In genomic region chr14:55101592-55101991, GRCm38 (mm10) we compare ENCODE assay signal across 10 mouse cellular contexts. TPM values are rescaled to one million over a fixed set of nuclear protein-coding genes. Genes with fewer than 3 reads are reported as not detected.
DNase-seq lines count a peak whose midpoint lies in the region; ATAC-seq and TF ChIP-seq lines count a peak whose summit lies in the region.
"Had no signal": no experiment of that assay in that cellular context is flagged by ENCODE, and none has a peak within 500 bp of the region (broad histone marks: within the 10 kb centered on the region; RNA-seq: fewer than 3 reads in every experiment).

No protein-coding gene starts in this region.

- no peak for TF ChIP-seq POLR2A in cerebellum, adult 2 months (IDR thresholded peaks at IDR 0.05; ENCODE audit: borderline replicate concordance, insufficient read depth, low read length)

- H3K36me3 ChIP-seq in intestine, postnatal 0 days (ENCODE audit: control insufficient read depth, insufficient read depth): peaks cover 53% of the 10 kb centered on the region
- peaks cover 5% of the 10 kb centered on the region; the same call in 1 of the 2 replicates for H3K36me3 ChIP-seq in intestine, embryonic 15.5 days

- no peak overlapping the region for H3K27ac ChIP-seq in intestine, postnatal 0 days (ENCODE audit: low read depth, low read length)
- H3K27ac ChIP-seq in intestine, embryonic 15.5 days: no peak overlapping the region
- no peak overlapping the region for H3K27ac ChIP-seq in cerebellum, adult 2 months (ENCODE audit: insufficient read depth, low read length)
- H3K27ac ChIP-seq: limb, embryonic 13.5 days had no signal

- H3K9ac ChIP-seq in intestine, postnatal 0 days (ENCODE audit: low read depth, low read length): no peak overlapping the region
- no peak overlapping the region for H3K9ac ChIP-seq in intestine, embryonic 15.5 days
- H3K9ac ChIP-seq: limb, embryonic 13.5 days had no signal

- no peaks in the 10 kb centered on the region for H3K9me3 ChIP-seq in intestine, postnatal 0 days (ENCODE audit: control insufficient read depth)
- no peaks in the 10 kb centered on the region for H3K9me3 ChIP-seq in intestine, embryonic 15.5 days
- H3K9me3 ChIP-seq: limb, embryonic 13.5 days had no signal

- no peak overlapping the region for H3K4me2 ChIP-seq in intestine, postnatal 0 days (replicated peaks; ENCODE audit: low read depth)
- H3K4me2 ChIP-seq in intestine, embryonic 15.5 days (replicated peaks): no peak overlapping the region
- H3K4me2 ChIP-seq: limb, embryonic 13.5 days had no signal

- peak; percentile 77 for TF ChIP-seq CTCF in intestine, postnatal 0 days (IDR thresholded peaks at IDR 0.05; ENCODE audit: low read depth)
- peak; percentile 81 for TF ChIP-seq CTCF in cerebellum, adult 2 months (IDR thresholded peaks at IDR 0.05; ENCODE audit: borderline replicate concordance, insufficient read depth, low read depth, low read length)

- H3K27me3 ChIP-seq in intestine, postnatal 0 days (replicated peaks; ENCODE audit: control insufficient read depth, insufficient read depth, low read length): no peaks in the 10 kb centered on the region
- H3K27me3 ChIP-seq in intestine, embryonic 15.5 days (replicated peaks): no peaks in the 10 kb centered on the region
- no peaks in the 10 kb centered on the region for H3K27me3 ChIP-seq in cerebellum, adult 2 months (ENCODE audit: control insufficient read depth, insufficient read depth, low read length)
- H3K27me3 ChIP-seq: limb, embryonic 13.5 days had no signal

- 0 out of 2 replicates have a peak, but pooled peaks cover 3% of the 10 kb centered on the region for H3K4me1 ChIP-seq in intestine, postnatal 0 days (replicated peaks; ENCODE audit: control insufficient read depth, insufficient read depth, low read length)
- H3K4me1 ChIP-seq in intestine, embryonic 15.5 days (replicated peaks): 0 out of 2 replicates have a peak, but pooled peaks cover 10% of the 10 kb centered on the region
- peaks cover 16% of the 10 kb centered on the region for H3K4me1 ChIP-seq in cerebellum, adult 2 months (ENCODE audit: control insufficient read depth, insufficient read depth, low read length)

- no peak overlapping the region for H3K4me3 ChIP-seq in intestine, postnatal 0 days (ENCODE audit: low read depth, low read length)
- no peak overlapping the region for H3K4me3 ChIP-seq in intestine, embryonic 15.5 days (replicated peaks)
- H3K4me3 ChIP-seq in cerebellum, adult 2 months (replicated peaks; ENCODE audit: insufficient read depth, low read depth, low read length): no peak overlapping the region
- H3K4me3 ChIP-seq: erythroblast, embryonic 14.5 days; limb, embryonic 13.5 days had no signal

- ATAC-seq in intestine, postnatal 0 days: no peak
- no peak for ATAC-seq in intestine, embryonic 15.5 days
- peak; percentile 18 for ATAC-seq in inflammation-experienced regulatory T-cells, adult 6 months

- peak; percentile 45 for DNase-seq in urinary bladder, postnatal 25 days (ENCODE audit: low spot score)
- DNase-seq in urinary bladder, adult 18-20 months (ENCODE audit: low spot score in 2 of 2): no peak
- peak; percentile 75 to 81 for DNase-seq in cerebellum, adult 2 months
- DNase-seq in retina, postnatal 1 day: peak; percentile 74
- no peak for DNase-seq in frontal cortex, postnatal 10 days (ENCODE audit: low spot score in 2 of 2)

- WGBS in intestine, postnatal 0 days: 53% methylated on average over 4 of the region's 4 CpGs
- 54% methylated on average over 4 of the region's 4 CpGs for WGBS in intestine, embryonic 15.5 days
- 11% methylated on average over 4 of the region's 4 CpGs for WGBS in cerebellum, adult 2 months

RNA-seq across cellular contexts. Expression of gene Ap1g2, which starts 4.8 kb away (rescaled TPM):
- polyA plus RNA-seq in intestine, postnatal 0 days (2015; fragmentation: Nextera tagmentation; extraction: Ambion mirVana): 75.3 and 81.5 TPM in 2 replicates
- 71.9 and 73.9 TPM in 2 replicates for polyA plus RNA-seq in intestine, embryonic 15.5 days (2015; fragmentation: Nextera tagmentation; extraction: Ambion mirVana)
- polyA plus RNA-seq in cerebellum, adult 2 months (2012; rRNA removed): 18.6 and 19.1 TPM in 2 replicates
- polyA plus RNA-seq in inflammation-experienced regulatory T-cells, adult 6 months (2017; shearing (Covaris generic)): 100 to 1,000 TPM; 103 to 111 (median 110) TPM

RNA-seq across cellular contexts. Expression of gene Thtpa, which starts 7.0 kb away (rescaled TPM):
- 7.5 and 8.8 TPM in 2 replicates for polyA plus RNA-seq in intestine, postnatal 0 days (2015; fragmentation: Nextera tagmentation; extraction: Ambion mirVana)
- 19.0 and 19.4 TPM in 2 replicates for polyA plus RNA-seq in intestine, embryonic 15.5 days (2015; fragmentation: Nextera tagmentation; extraction: Ambion mirVana)
- 12.8 and 13.8 TPM in 2 replicates for polyA plus RNA-seq in cerebellum, adult 2 months (2012; rRNA removed)
- polyA plus RNA-seq in inflammation-experienced regulatory T-cells, adult 6 months (2017; shearing (Covaris generic)): 10 to 100 TPM in 1 of 3 experiments, 1 to 10 TPM in 2; 7.8 to 12.1 (median 9.3) TPM

RNA-seq across cellular contexts. Expression of gene Zfhx2, which starts 9.5 kb away (rescaled TPM):
- polyA plus RNA-seq in intestine, postnatal 0 days (2015; fragmentation: Nextera tagmentation; extraction: Ambion mirVana): 0.87 and 1.1 TPM in 2 replicates
- polyA plus RNA-seq in intestine, embryonic 15.5 days (2015; fragmentation: Nextera tagmentation; extraction: Ambion mirVana): 3.8 and 4.4 TPM in 2 replicates
- polyA plus RNA-seq in cerebellum, adult 2 months (2012; rRNA removed): 10.7 and 11.0 TPM in 2 replicates
- polyA plus RNA-seq in inflammation-experienced regulatory T-cells, adult 6 months (2017; shearing (Covaris generic)): 1 to 10 TPM; 4.1 to 4.9 (median 4.2) TPM

RNA-seq across cellular contexts. Expression of gene Jph4, which starts 15.1 kb away (rescaled TPM):
- polyA plus RNA-seq in intestine, postnatal 0 days (2015; fragmentation: Nextera tagmentation; extraction: Ambion mirVana): 0.90 and 0.93 TPM in 2 replicates
- 1.6 and 1.7 TPM in 2 replicates for polyA plus RNA-seq in intestine, embryonic 15.5 days (2015; fragmentation: Nextera tagmentation; extraction: Ambion mirVana)
- polyA plus RNA-seq in cerebellum, adult 2 months (2012; rRNA removed): 204 and 227 TPM in 2 replicates
- not detected for polyA plus RNA-seq in inflammation-experienced regulatory T-cells, adult 6 months (2017; shearing (Covaris generic))
- polyA plus RNA-seq: erythroblast, embryonic 14.5 days had no signal

Comparison
In these comparisons a context has a peak if more than half of its experiments do, and no peak if none do; other contexts are left out.
1. DNase-seq: peak in urinary bladder, postnatal 25 days (single experiment), cerebellum, adult 2 months (2 of 2) and retina, postnatal 1 day (single experiment); none in urinary bladder, adult 18-20 months (0 of 2) and frontal cortex, postnatal 10 days (0 of 2).